Mouse (Mus musculus): ENCODE results near the gene Hcn1.

DNA sequence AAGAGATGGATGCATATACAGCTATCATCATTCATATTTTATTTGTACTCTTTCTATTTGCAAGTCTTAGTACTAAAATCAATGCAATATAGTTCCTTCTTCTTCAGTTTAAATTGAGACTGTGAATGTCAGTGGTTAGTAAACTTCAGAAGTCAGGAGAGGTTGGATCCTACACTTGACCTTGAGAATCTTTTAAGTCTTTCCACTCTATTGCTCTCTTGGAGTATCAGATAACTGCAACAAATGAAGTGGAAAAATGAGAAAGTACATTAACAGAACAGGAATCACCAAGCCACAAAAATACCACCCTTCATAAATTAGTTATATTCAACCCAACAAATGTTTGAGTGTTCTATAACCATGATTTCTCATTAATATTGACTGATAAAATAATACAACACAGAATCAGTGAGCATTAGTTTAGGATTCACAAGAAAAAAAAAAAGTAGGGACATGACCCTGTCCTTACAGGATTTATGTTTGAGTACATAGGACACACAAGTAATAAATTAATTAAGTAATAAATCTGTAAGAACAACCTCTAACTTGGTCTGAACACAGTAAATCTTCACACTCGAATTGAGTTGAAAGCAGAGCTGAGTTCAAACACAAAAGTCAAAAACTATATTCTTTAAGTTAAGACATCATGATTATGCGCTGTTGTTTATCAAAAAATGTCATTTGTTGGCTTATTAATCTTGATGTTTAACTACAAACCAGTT, 397.8 kb downstream of the Hcn1 start:
- no peak for TF ChIP-seq POLR2A (IDR thresholded peaks at IDR 0.05; ENCODE audit: control insufficient read depth, low read depth, low read length)
- TF ChIP-seq CTCF (IDR thresholded peaks at IDR 0.05; ENCODE audit: control insufficient read depth, insufficient read depth, insufficient replicate concordance, low read depth, low read length), result no peak
